Mouse (Mus musculus) CH12.LX (cell line): ENCODE measurements around the gene Clip1. TPM values are rescaled to one million over a fixed set of nuclear protein-coding genes. Genes with fewer than 3 reads are reported as not detected.

Experiments used
- DNase-seq: peaks from one replicate; pipeline ENCODE4 v3.0.0-alpha.2; 2013; ENCODE audit errors: extremely low read depth
- H3K27ac ChIP-seq: 2 replicates; pipeline ENCODE4 v1.5.1; 2012; ENCODE audit warnings: low read depth, mild to moderate bottlenecking, control low read depth, moderate library complexity; ENCODE audit not compliant: insufficient read depth
- H3K27me3 ChIP-seq: replicated peaks from 2 replicates; pipeline ENCODE3; 2012; ENCODE audit warnings: inconsistent platforms
- H3K36me3 ChIP-seq, 2 experiments: replicated peaks in 1 of 2; 2 replicates each; pipeline versions ENCODE3 to v1.6.1; 2012; ENCODE audit warnings: inconsistent platforms in 1 of 2, low read length in 1 of 2, mild to moderate bottlenecking in 1 of 2, mixed read lengths in 1 of 2, moderate library complexity in 1 of 2; ENCODE audit not compliant: control insufficient read depth in 1 of 2, insufficient read depth in 1 of 2
- H3K4me1 ChIP-seq, 2 experiments: 2 replicates each; pipeline ENCODE4 v1.6.1; 2012; ENCODE audit warnings: inconsistent platforms in 1 of 2, moderate library complexity in 1 of 2; ENCODE audit not compliant: insufficient read depth in 2 of 2, control insufficient read depth in 1 of 2
- H3K4me2 ChIP-seq: 2 replicates; pipeline ENCODE4 v1.6.1; 2012; ENCODE audit warnings: low read depth, mild to moderate bottlenecking, control low read depth; ENCODE audit not compliant: poor library complexity, insufficient read depth, severe bottlenecking
- H3K4me3 ChIP-seq, 3 experiments: fragments of 150-350 bp in 1 of 3; sonication (generic) in 1 of 3; replicated peaks in 1 of 3; 2 replicates each; pipeline versions ENCODE3 to v1.5.1; 2011 to 2012; ENCODE audit warnings: low read depth in 2 of 3, low read length in 2 of 3, mild to moderate bottlenecking in 2 of 3, moderate library complexity in 2 of 3, control low read depth in 1 of 3, improper control_type of control experiment in 1 of 3, inconsistent platforms in 1 of 3, mixed read lengths in 1 of 3; ENCODE audit not compliant: poor library complexity in 1 of 3
- H3K79me2 ChIP-seq: replicated peaks from 2 replicates; pipeline ENCODE4 v1.6.1; 2012; ENCODE audit warnings: mild to moderate bottlenecking, moderate library complexity; ENCODE audit not compliant: control insufficient read depth, poor library complexity, insufficient read depth, severe bottlenecking; ENCODE audit errors: extremely low read depth
- H3K9ac ChIP-seq: 2 replicates; pipeline ENCODE4 v1.6.1; 2012; ENCODE audit warnings: low read depth, mild to moderate bottlenecking, control low read depth, moderate library complexity; ENCODE audit not compliant: insufficient read depth
- H3K9me3 ChIP-seq: replicated peaks from 2 replicates; pipeline ENCODE3; 2012; ENCODE audit warnings: low read length, inconsistent platforms, mixed read lengths
- CHD1 ChIP-seq: IDR thresholded peaks from 2 replicates; pipeline ENCODE4 v1.6.1; 2012; ENCODE audit warnings: low read depth, low read length, improper control_type of control experiment, inconsistent platforms
- CTCF ChIP-seq, 2 experiments: IDR thresholded peaks in 1 of 2; conservative IDR thresholded peaks in 1 of 2; 2 replicates each; pipeline ENCODE4 v1.5.1; 2011 to 2012; ENCODE audit warnings: low read depth in 2 of 2, low read length in 2 of 2, improper control_type of control experiment in 1 of 2, inconsistent platforms in 1 of 2, mild to moderate bottlenecking in 1 of 2, moderate library complexity in 1 of 2
- ELF1 ChIP-seq: IDR thresholded peaks from 2 replicates; pipeline ENCODE4 v1.6.1; 2014; ENCODE audit warnings: low read depth, mild to moderate bottlenecking, inconsistent platforms, low read length, improper control_type of control experiment
- GABPA ChIP-seq: IDR thresholded peaks from 2 replicates; pipeline ENCODE4 v1.6.1; 2012; ENCODE audit warnings: low read depth, low read length, improper control_type of control experiment, inconsistent platforms; ENCODE audit not compliant: insufficient replicate concordance
- HCFC1 ChIP-seq: IDR thresholded peaks from 2 replicates; pipeline ENCODE4 v1.6.1; 2012; ENCODE audit warnings: low read depth, mild to moderate bottlenecking, inconsistent platforms, low read length, improper control_type of control experiment
- IRF4 ChIP-seq: IDR thresholded peaks from 2 replicates; pipeline ENCODE4 v1.6.1; 2014; ENCODE audit warnings: low read depth, mild to moderate bottlenecking, inconsistent platforms, low read length, improper control_type of control experiment
- JUND ChIP-seq: conservative IDR thresholded peaks from 2 replicates; pipeline ENCODE4 v1.6.1; 2011; ENCODE audit warnings: low read depth, low read length, improper control_type of control experiment
- KAT2A ChIP-seq: IDR thresholded peaks from 2 replicates; pipeline ENCODE4 v1.6.1; 2012; ENCODE audit warnings: low read length, improper control_type of control experiment, inconsistent platforms; ENCODE audit not compliant: insufficient replicate concordance
- MAFK ChIP-seq: IDR thresholded peaks from 2 replicates; pipeline ENCODE4 v1.6.1; 2011; ENCODE audit warnings: low read length, improper control_type of control experiment; ENCODE audit not compliant: insufficient replicate concordance
- MAZ ChIP-seq: IDR thresholded peaks from 2 replicates; pipeline ENCODE4 v1.6.1; 2012; ENCODE audit warnings: low read depth, mild to moderate bottlenecking, inconsistent platforms, low read length, improper control_type of control experiment, moderate library complexity
- MEF2A ChIP-seq: IDR thresholded peaks from 2 replicates; pipeline ENCODE4 v1.6.1; 2014; ENCODE audit warnings: low read depth, mild to moderate bottlenecking, inconsistent platforms, low read length, improper control_type of control experiment, borderline replicate concordance
- MYC ChIP-seq: IDR thresholded peaks from 2 replicates; pipeline ENCODE4 v1.6.1; 2011; ENCODE audit warnings: low read depth, mild to moderate bottlenecking, improper control_type of control experiment, low read length
- NELFE ChIP-seq: IDR thresholded peaks from 2 replicates; pipeline ENCODE4 v1.6.1; 2011; ENCODE audit warnings: low read depth, low read length, improper control_type of control experiment
- NRF1 ChIP-seq: IDR thresholded peaks from 2 replicates; pipeline ENCODE4 v1.6.1; 2014; ENCODE audit warnings: low read depth, mild to moderate bottlenecking, inconsistent platforms, low read length, improper control_type of control experiment, moderate library complexity
- POLR2A ChIP-seq: IDR thresholded peaks from 2 replicates; pipeline ENCODE4 v1.6.1; 2011; ENCODE audit warnings: low read depth, mild to moderate bottlenecking, improper control_type of control experiment, low read length
- POLR2AphosphoS2 ChIP-seq: IDR thresholded peaks from 2 replicates; pipeline ENCODE4 v1.6.1; 2011; ENCODE audit warnings: low read depth, low read length, improper control_type of control experiment
- RAD21 ChIP-seq: IDR thresholded peaks from 2 replicates; pipeline ENCODE4 v1.6.1; 2011; ENCODE audit warnings: low read depth, mild to moderate bottlenecking, low read length, improper control_type of control experiment, moderate library complexity
- RCOR1 ChIP-seq: conservative IDR thresholded peaks from 2 replicates; pipeline ENCODE4 v1.6.1; 2012; ENCODE audit warnings: low read depth, mild to moderate bottlenecking, inconsistent platforms, low read length, improper control_type of control experiment
- SIN3A ChIP-seq: IDR thresholded peaks from 2 replicates; pipeline ENCODE4 v1.6.1; 2012; ENCODE audit warnings: low read length, improper control_type of control experiment, inconsistent platforms
- TBP ChIP-seq: conservative IDR thresholded peaks from 2 replicates; pipeline ENCODE4 v1.6.1; 2011; ENCODE audit warnings: low read depth, low read length, improper control_type of control experiment
- TCF12 ChIP-seq: IDR thresholded peaks from 2 replicates; pipeline ENCODE4 v1.6.1; 2014; ENCODE audit warnings: low read depth, mild to moderate bottlenecking, inconsistent platforms, low read length, improper control_type of control experiment
- UBTF ChIP-seq: IDR thresholded peaks from 2 replicates; pipeline ENCODE4 v1.6.1; 2012; ENCODE audit warnings: low read depth, mild to moderate bottlenecking, inconsistent platforms, low read length, improper control_type of control experiment, moderate library complexity
- USF1 ChIP-seq: IDR thresholded peaks from 2 replicates; pipeline ENCODE4 v1.6.1; 2014; ENCODE audit warnings: low read depth, mild to moderate bottlenecking, inconsistent platforms, low read length, improper control_type of control experiment
- USF2 ChIP-seq: conservative IDR thresholded peaks from 2 replicates; pipeline ENCODE4 v1.6.1; 2011; ENCODE audit warnings: low read depth, low read length, improper control_type of control experiment
- ZC3H11A ChIP-seq: IDR thresholded peaks from 2 replicates; pipeline ENCODE4 v1.6.1; 2012; ENCODE audit warnings: low read depth, mild to moderate bottlenecking, inconsistent platforms, low read length, improper control_type of control experiment
- ZMIZ1 ChIP-seq: IDR thresholded peaks from 2 replicates; pipeline ENCODE4 v1.6.1; 2012; ENCODE audit warnings: low read depth, mild to moderate bottlenecking, inconsistent platforms, low read length, improper control_type of control experiment
- ZNF384 ChIP-seq: IDR thresholded peaks from 2 replicates; pipeline ENCODE4 v1.6.1; 2012; ENCODE audit warnings: low read depth, low read length, improper control_type of control experiment, inconsistent platforms
- dilution Hi-C: fragments of 300-500 bp; cut with MboI; formaldehyde crosslinking; loops from 2 replicates; pipeline ENCODE4 v1.14.3; 2020; ENCODE audit warnings: low sequenced_read_pairs; ENCODE audit not compliant: extremely low pct_unique_long_range_greater_than_20kb, extremely low pct_ligation_motif_present
- in situ Hi-C: fragments of 300-500 bp; cut with MboI; formaldehyde crosslinking; loops from 3 replicates; pipeline ENCODE4 v1.14.3; 2019; ENCODE audit warnings: low sequenced_read_pairs, low pct_ligation_motif_present, low pct_unique_long_range_greater_than_20kb, mixed read lengths
- polyA plus RNA-seq: library from polyadenylated mRNA; unstranded; fragments of >175 nt; gene quantifications from 2 replicates; pipeline ENCODE4 v1.2.1, GENCODE M21; 2012; ENCODE audit warnings: low read depth; ENCODE audit not compliant: insufficient read length
- total RNA-seq, 2 experiments: library from RNA; depleted of rRNA; stranded (reverse); fragments of 300-350 nt in 1 of 2; fragments of >200 nt in 1 of 2; gene quantifications; 2 replicates each; pipeline ENCODE4 v1.2.3; 2012 to 2014

Clip1 gene
- total and polyA plus RNA-seq, 3 experiments: 24.9 to 42.9 (median 28.1) TPM

GRCm38 (mm10) chr5:123713782-123714181 is 29.4 kb upstream of the Clip1 start:
- TF ChIP-seq USF1 (no peak), CHD1 (no peak), TCF12 (no peak), MAZ (no peak), TBP (no peak), ZMIZ1 (no peak), NRF1 (no peak), SIN3A (no peak), RAD21 (no peak), ELF1 (no peak), ZC3H11A (no peak), NELFE (no peak), ZNF384 (no peak), RCOR1 (no peak), CTCF (conservative IDR thresholded peaks at IDR 0.05 in 1 of 2, IDR thresholded peaks at IDR 0.05 in 1 of 2; ENCODE audit: low read depth in 2 of 2, low read length in 2 of 2) (no peak), UBTF (no peak), MYC (no peak), JUND (no peak), POLR2AphosphoS2 (no peak)
- Histone ChIP-seq H3K9me3 (no peaks in the 10 kb centered on the region), H3K4me1 (peaks cover 4 to 20% of the 10 kb centered on the region in 2 experiments; a peak in 3 of 4 replicates), H3K36me3 (peaks cover 64 to 91% of the 10 kb centered on the region in 2 experiments), H3K4me2 (no peak overlapping the region), H3K9ac (no peak overlapping the region), H3K4me3 (no peak overlapping the region), H3K27me3 (no peaks in the 10 kb centered on the region), H3K27ac (no peak overlapping the region), H3K79me2 (peaks cover 25% of the 10 kb centered on the region)
- dilution Hi-C loops (no loop called here), in situ Hi-C loops (no loop called here)
- no peak for DNase-seq

GRCm38 (mm10) chr5:123709571-123709970 is 25.2 kb upstream of the Clip1 start:
- Histone ChIP-seq H3K4me1 (no peaks in the 10 kb centered on the region), H3K27me3 (no peaks in the 10 kb centered on the region), H3K9ac (no peak overlapping the region), H3K4me2 (no peak overlapping the region), H3K79me2 (no peaks in the 10 kb centered on the region), H3K36me3 (peaks cover 78 to 92% of the 10 kb centered on the region in 2 experiments), H3K27ac (no peak overlapping the region), H3K9me3 (no peaks in the 10 kb centered on the region), H3K4me3 (no peak overlapping the region)
- in situ Hi-C loops: no loop called here
- TF ChIP-seq USF1: no peak
- no peak for TF ChIP-seq USF2
- no peak for TF ChIP-seq ZC3H11A
- TF ChIP-seq CTCF (conservative IDR thresholded peaks at IDR 0.05 in 1 of 2, IDR thresholded peaks at IDR 0.05 in 1 of 2; ENCODE audit: low read depth in 2 of 2, low read length in 2 of 2): no peak
- no peak for TF ChIP-seq GABPA
- no peak for TF ChIP-seq POLR2A
- TF ChIP-seq UBTF: no peak
- no peak for TF ChIP-seq RAD21
- TF ChIP-seq MEF2A: no peak
- TF ChIP-seq IRF4: no peak
- no peak for TF ChIP-seq KAT2A
- TF ChIP-seq NRF1: no peak
- TF ChIP-seq ZMIZ1: no peak
- no peak for TF ChIP-seq HCFC1
- TF ChIP-seq MAFK: no peak
- no peak for DNase-seq
- dilution Hi-C loops: no loop called here
